Mouse (Mus musculus) T-cell, adult 2 months (primary cell): ENCODE results near the gene Asprv1.

ENCODE experiments used
- DNase-seq: peaks from one replicate; pipeline ENCODE4 v3.0.0; 2022; ENCODE audit warnings: low spot score

Asprv1 gene

GRCm38 (mm10) chr6:86667061-86667460 lies 39.1 kb downstream of the Asprv1 start:
- DNase-seq = no peak

GRCm38 (mm10) chr6:86668580-86669239 lies 40.7 kb downstream of the Asprv1 start, which contains the start of gene Mxd1:
Gene Mxd1, minus strand, starts transcription at chr6:86669161.
- no peak for DNase-seq

DNA sequence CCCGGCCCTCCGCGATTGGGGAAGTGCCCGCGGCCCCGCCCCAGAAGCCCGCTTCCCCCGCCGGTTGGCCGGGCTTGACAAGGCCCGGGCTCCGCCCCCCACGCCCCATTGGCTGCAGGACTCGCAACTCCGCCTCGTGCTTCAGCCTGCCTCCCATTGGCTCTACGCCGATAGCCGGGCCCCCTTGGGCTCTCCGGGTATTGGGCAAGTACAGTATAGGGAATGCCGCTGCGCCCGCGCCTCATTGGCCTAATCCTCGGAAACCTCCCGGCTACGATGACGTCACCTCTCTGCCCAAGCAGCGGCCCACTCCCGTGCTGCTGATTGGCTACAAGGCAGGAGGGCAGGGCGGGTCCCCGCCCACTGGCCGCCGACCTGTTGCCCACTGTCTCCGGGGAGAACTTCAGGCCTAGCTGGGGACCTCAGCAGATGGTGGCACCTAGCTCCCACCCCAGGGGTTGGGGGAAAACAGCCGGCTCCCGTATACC lies 41.3 kb downstream of the Asprv1 start:
- DNase-seq = peak; percentile 100

DNA sequence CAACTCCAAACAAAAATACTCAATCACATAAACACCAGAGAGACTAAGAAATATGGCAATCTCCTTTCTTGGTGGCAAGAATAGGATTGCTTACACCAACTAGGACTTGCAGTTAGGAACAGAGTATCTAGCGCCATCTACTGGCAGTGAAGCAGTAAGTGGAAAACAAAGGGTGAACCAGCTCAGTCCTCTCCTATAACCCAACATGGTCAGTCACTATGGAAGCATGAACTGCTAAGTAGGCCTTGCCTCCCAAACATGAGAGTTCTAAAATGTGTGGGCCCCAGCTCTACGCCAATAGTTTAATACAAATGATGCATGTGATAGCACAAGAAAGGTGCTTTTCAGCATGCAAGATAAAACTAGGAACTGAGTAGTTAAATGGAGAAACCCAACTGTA lies 42.9 kb downstream of the Asprv1 start:
- DNase-seq = peak; percentile 69

- DNase-seq = no peak
Observed at GRCm38 (mm10) chr6:86678341-86678740, 50.4 kb downstream of the Asprv1 start.
